Mouse (Mus musculus): ENCODE results near the gene Pgm1. TPM values are rescaled to one million over a fixed set of nuclear protein-coding genes. Genes with fewer than 3 reads are reported as not detected.

Gene Pgm1
- polyA plus RNA-seq (2012; rRNA removed), result 24.4 and 27.5 TPM in 2 replicates

DNA sequence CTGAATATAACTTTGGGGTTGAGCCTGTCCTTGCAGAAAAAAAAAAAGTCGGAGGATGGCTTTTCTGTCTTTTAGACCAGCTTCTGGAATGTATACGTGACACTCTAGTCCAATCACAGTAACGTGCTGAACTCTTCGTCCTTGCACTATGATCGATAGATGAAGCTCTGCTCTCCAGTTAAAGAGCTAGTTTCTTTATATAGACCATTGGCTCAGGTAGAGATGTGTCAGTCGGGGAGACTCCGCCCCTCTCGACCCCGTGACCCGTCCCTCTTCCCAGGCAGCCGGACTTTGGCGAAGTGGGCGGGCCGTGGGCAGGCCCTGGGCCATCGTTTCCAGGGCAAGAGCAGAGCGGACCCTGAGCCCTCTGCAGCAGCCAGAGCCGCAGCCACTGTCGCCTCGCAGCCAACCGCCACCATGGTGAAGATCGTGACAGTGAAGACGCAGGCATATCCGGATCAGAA is at the start of gene Pgm1:
Gene Pgm1 (plus strand): TSS at position 266 of the 464 bp plus-strand sequence.

GRCm38 (mm10) chr4:99929613-99930517 is 651 bp downstream of the Pgm1 start, which contains the start of gene Itgb3bp:
Itgb3bp (minus strand) TSS chr4:99929813.

Other genes starting within 250 kb of the Pgm1 start
- gene Alg6, start 213.8 kb upstream of the Pgm1 start, polyA plus RNA-seq (2012; rRNA removed), result 8.2 and 11.3 TPM in 2 replicates
- 3.9 and 5.6 TPM in 2 replicates for gene Efcab7, start 100.2 kb upstream of the Pgm1 start, polyA plus RNA-seq (2012; rRNA removed)
- gene Itgb3bp, start 399 bp downstream of the Pgm1 start, polyA plus RNA-seq (2012; rRNA removed), result 6.2 and 6.5 TPM in 2 replicates
- 0.10 and 0.20 TPM in 2 replicates for gene Ror1, start 166.4 kb downstream of the Pgm1 start, polyA plus RNA-seq (2012; rRNA removed)